Mouse (Mus musculus): Measurements from ENCODE around the gene Gm5741.
"Not testable (repeated sequence)": the region's sequence is repeated elsewhere in the genome, so short reads cannot be mapped to it uniquely, and the experiment has no call there.

The Gm5741 gene

GRCm38 (mm10) chr8:85067982-85068381, at the start of gene Gm5741:
Gene Gm5741, minus strand, starts transcription at chr8:85067982.
- DNase-seq = no peak

- no peak for DNase-seq
Measured at GRCm38 (mm10) chr8:85116984-85117383, 49.2 kb upstream of the Gm5741 start.

GRCm38 (mm10) chr8:85115501-85115900, 47.7 kb upstream of the Gm5741 start:
- no peak for DNase-seq

- no peak for DNase-seq
Measured at GRCm38 (mm10) chr8:85113241-85113640, 45.5 kb upstream of the Gm5741 start.

GRCm38 (mm10) chr8:85100076-85100665, 32.4 kb upstream of the Gm5741 start:
- DNase-seq = no peak

- DNase-seq = no peak
Measured at GRCm38 (mm10) chr8:85096850-85097249, 29.1 kb upstream of the Gm5741 start.

GRCm38 (mm10) chr8:85096196-85096595, 28.4 kb upstream of the Gm5741 start:
- no peak for DNase-seq

GRCm38 (mm10) chr8:85095566-85095965, 27.8 kb upstream of the Gm5741 start:
- no peak for DNase-seq

- no peak for DNase-seq
Measured at GRCm38 (mm10) chr8:85095051-85095450, 27.3 kb upstream of the Gm5741 start.

GRCm38 (mm10) chr8:85091526-85092090, 23.8 kb upstream of the Gm5741 start:
- DNase-seq = no peak

GRCm38 (mm10) chr8:85090856-85091255, 23.1 kb upstream of the Gm5741 start:
- no peak for DNase-seq

GRCm38 (mm10) chr8:85088771-85089170, 21.0 kb upstream of the Gm5741 start:
- no peak for DNase-seq

- no peak for DNase-seq
Measured at GRCm38 (mm10) chr8:85086238-85086637, 18.5 kb upstream of the Gm5741 start.

GRCm38 (mm10) chr8:85084633-85085032, 16.9 kb upstream of the Gm5741 start:
- no peak for DNase-seq

GRCm38 (mm10) chr8:85083108-85083813, 15.5 kb upstream of the Gm5741 start, which contains the start of gene Man2b1:
Gene Man2b1, plus strand, starts transcription at chr8:85083270.
- peak; percentile 89 for DNase-seq

GRCm38 (mm10) chr8:85082169-85082568, 14.4 kb upstream of the Gm5741 start:
- DNase-seq = not testable (repeated sequence)

- DNase-seq = no peak
Measured at GRCm38 (mm10) chr8:85081216-85081555, 13.4 kb upstream of the Gm5741 start, which contains the start of gene Wdr83. Gene Wdr83, minus strand, starts transcription at chr8:85081306.

- DNase-seq = no peak
Measured at GRCm38 (mm10) chr8:85080532-85081215, 12.9 kb upstream of the Gm5741 start, which contains the start of gene Wdr83os. Gene Wdr83os, plus strand, starts transcription at chr8:85080740.

- no peak for DNase-seq
Measured at GRCm38 (mm10) chr8:85080214-85080531, 12.4 kb upstream of the Gm5741 start.

GRCm38 (mm10) chr8:85076993-85077392, 9.2 kb upstream of the Gm5741 start:
- peak; percentile 75 for DNase-seq

GRCm38 (mm10) chr8:85076001-85076400, 8.2 kb upstream of the Gm5741 start:
- DNase-seq = no peak

GRCm38 (mm10) chr8:85074617-85075016, 6.8 kb upstream of the Gm5741 start:
- DNase-seq = no peak

- no peak for DNase-seq
Measured at GRCm38 (mm10) chr8:85074167-85074566, 6.4 kb upstream of the Gm5741 start.

Measured in cerebellum, adult 11-12 months (tissue).